Mouse (Mus musculus): ENCODE data around the gene Armt1.
"Not testable (repeated sequence)": the region's sequence is repeated elsewhere in the genome, so short reads cannot be mapped to it uniquely, and the experiment has no call there.

The Armt1 gene

GRCm38 (mm10) chr10:4432123-4432931 is at the start of gene Armt1, which contains the start of gene Rmnd1:
Gene Armt1 (plus strand): TSS chr10:4432467.
Gene Rmnd1 (minus strand): TSS chr10:4432388.
- DNase-seq, result peak; percentile 91

DNA sequence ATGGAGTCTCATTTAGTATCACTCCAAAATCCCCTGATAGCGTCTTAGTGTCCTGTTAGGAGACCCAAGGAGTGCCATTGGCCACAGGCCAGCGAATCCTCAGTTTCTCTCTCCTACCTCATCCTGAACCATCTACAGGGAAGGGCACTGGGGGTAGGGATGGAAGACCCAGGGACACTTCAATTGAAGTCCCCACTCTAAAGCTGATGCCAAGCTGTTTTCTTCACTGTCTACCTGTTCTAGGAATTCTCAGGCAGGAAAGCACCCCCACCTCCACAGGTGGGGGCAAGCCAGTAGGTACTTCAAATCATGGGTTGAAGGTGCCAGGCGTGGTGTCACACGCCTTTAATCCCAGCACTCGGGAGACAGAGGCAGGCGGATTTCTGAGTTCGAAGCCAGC is 48.0 kb upstream of the Armt1 start:
- DNase-seq, result no peak

DNA sequence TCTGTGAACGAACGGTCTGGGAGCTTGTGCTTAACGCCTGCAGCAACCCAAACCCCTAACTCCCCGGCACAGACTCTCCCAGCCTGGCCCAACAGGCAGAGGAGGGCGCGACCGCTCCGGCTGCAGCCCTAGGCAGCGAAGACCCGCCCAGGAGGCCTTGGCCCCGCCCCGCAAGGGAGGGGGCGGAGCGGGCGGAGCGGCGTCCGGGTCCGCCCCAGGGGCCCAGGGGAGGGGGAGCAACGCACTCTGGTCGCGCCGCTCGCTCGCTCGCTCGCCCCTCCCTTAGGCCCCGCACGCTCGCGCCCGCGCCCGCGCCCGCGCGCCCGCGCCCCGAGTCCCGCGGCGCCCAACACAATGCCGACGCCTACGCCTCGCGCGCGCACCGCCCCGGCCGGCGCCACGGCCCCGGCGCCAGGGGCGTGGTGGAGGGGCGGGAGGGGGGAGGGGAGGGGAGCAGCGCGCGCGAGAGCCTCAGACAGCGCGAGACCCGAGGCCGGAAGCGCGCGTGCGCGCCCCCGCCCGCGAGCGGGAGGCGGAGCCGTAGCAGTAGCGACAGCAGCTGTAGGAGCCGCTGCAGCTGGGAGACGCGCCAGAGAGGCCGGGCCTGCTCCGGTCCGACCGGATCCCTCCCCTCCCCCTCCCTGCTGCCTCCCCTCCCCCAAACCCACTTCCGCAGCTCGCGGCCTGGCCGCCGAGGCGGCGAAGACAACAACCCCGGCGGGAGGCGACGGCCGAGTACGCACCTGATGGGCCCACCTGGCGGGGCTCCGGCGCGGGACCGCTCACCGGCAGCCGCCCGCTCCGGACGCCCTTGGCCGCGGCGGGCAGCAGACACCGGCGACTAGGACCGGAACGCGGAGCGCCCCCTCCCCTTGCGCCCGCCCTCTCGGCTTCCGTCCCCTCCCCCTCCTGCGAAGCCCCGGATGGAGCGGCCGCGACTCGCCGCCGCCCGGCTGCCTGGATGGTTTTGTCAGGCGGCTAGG is 45.4 kb upstream of the Armt1 start:
- DNase-seq, result peak; percentile 96

DNA sequence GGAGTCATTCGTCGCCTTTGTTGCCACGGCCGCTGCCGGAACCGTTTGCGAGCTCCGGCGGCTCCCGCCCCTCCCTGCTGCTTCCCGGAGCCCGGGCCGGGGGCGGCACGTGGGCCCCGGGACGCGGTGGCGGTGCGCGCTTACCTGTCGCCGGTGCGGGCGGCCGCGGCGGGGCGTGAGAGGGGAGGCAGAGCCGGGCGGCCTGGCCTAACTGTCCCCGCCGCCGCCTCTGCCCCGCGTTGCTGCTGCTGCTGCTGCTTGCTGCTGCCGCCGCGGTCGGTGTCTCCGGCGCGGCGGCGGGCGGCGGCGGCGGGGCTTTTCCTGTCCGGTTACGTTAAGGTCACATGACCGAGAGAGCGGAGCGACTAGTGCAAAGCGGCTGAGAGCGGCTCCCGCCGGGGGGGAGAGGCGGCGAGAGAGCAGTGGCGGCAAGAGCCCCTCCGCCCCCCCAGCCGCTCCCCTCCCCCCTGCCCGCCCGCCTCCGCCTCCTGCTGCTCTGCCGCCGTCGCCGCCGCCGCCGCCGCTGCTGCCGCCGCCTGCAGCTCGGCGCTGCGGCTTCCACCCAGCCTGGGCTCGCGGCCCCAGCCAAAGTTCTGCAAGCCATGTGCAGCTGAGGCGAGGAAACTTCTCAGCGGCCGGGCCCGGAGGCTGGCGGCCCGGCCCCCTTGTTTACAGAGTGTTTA is 44.4 kb upstream of the Armt1 start, which contains the start of gene Zbtb2:
Gene Zbtb2, minus strand, starts transcription at position 408 of the 683 bp plus-strand sequence.
- peak; percentile 72 for DNase-seq

GRCm38 (mm10) chr10:4388384-4388745 is 43.9 kb upstream of the Armt1 start:
- peak; percentile 51 for DNase-seq

- DNase-seq, result no peak
Observed at GRCm38 (mm10) chr10:4389036-4389435, 43.2 kb upstream of the Armt1 start.

DNA sequence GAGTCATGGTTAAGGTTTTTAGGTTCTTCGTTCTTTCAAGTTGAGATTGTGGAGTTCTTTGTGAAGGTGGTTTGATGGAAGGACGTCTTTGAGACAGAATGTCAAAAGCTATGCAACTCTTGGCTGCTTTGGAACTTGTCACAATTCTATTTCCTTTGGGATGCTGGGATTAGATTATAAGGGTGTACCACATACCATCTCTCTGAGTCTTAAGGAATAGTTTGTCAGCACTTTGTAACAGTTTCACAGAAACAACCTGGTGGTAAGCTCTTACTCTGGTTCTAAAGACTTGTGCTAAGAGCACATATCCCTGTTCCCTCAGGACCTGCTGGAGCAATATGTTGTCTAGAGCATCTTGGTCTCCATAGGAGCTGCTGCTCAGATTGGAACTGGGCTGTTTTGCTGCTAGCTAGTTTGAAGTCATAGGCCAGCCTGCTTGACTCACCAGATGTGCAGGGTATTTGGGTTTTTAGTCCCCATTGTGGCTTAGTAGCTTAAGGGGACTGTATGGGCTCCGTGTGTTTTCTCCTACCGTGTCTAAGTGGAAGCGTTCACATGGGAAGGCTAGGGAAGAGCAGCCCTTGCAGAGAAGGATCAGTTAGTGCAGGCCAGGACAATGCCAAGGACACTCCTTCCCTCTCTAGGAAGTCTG is 42.7 kb upstream of the Armt1 start:
- no peak for DNase-seq

DNA sequence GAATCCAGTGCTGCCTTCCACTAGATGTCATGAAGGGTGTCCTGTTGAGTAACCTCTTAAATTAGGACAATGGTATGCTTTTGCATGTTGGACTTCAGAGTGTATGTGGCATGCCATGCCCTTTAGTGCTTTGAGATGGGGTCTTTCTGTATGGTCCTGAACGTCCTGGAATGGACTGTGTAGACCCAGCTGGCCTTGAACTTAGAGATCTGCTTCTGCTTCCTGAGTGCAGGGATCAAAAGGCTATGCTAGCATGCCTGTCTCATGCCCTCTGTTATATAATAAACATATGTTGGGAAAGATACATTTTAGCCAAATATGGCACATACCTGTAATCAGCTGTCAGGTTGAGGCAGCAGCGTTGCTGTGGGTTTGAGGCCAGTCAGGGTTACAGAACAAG is 41.7 kb upstream of the Armt1 start:
- DNase-seq, result no peak

DNA sequence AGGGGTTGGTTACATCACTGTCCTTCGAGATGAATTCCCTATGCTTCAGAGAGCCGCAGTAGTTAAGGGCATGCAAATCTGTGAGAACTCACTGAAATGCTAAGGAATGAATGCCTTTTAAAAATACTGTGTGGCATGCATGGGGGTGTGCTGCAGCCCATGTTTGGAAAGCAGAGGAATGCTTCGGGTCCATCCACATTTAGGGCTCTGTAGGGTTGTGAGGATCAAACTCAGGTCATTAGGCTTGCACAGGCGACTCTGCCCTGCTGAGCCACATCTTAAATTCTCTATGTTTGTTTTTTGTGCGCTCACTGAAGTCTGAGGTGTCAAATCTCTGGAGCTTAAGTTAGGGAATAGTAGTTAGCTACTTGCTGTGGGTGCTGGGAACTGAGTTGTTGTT is 41.2 kb upstream of the Armt1 start:
- DNase-seq, result no peak

DNA sequence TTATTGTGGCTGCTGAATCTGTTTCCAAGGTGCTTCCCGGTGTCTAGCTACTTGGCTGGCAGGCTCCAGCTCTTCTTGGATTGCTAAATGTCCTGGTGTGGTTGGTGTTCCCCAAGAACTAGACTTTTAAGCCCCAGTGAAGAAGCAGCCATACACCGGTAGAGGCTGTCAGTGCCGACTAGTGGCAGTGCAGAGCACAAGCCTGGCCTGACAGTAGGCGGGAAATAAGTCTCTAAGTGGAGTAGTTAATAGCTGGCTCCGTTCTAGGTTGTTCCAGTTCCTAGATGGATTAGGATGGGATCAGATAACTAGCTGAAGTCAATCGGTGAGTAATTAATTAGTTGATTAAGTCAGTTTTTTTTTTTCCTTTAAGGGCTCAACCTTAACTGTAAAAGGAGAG is 40.4 kb upstream of the Armt1 start:
- peak; percentile 47 for DNase-seq

DNA sequence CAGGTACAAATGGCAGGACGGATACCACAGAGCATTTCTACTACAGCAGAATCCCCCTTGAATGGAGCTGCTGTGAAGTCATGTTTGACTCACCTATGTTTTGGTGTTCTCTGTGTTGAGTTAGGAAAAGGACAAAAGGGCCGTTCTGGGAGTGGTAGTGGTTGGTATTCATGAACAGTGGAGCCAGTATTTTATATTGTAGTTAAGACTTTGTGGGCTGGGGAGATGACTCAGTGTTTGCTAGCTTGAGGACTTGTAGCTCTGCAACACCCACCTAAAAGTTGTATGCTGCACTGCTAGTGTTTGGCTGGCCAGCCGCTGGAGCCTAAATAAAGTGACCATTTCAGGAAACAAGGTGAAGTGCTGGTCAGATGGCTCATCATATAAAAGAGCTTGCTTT is 36.9 kb upstream of the Armt1 start:
- DNase-seq, result no peak

GRCm38 (mm10) chr10:4398058-4398457 is 34.2 kb upstream of the Armt1 start:
- DNase-seq, result no peak

DNA sequence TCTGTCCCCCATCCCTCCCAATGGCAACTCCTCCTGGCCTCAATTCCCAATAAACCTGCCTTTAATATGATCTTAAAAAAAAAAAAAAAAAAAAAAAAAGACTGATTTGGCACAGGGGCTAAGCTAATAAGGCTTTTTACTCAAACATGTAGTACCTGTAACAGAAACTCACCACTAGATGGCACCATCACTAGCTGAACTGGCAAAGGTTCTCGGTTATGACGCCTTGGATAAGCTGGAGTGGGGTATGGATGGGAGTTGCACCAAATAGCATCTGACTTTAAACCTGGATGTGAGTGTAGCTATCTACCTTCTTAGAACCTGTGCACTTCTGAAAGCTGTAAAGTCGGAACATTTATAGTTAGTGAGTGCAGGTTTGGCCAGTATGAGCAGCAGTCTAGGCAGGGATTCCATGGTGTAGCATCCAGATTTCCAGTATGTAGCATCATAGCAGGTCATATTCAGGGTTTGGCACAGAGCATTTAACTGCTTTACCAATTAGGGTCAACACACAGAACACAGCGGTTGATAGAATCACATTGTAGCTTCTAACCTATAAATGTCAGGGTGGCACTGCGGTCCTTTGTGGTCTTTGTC is 27.3 kb upstream of the Armt1 start:
- no peak for DNase-seq

GRCm38 (mm10) chr10:4405511-4405910 is 26.8 kb upstream of the Armt1 start:
- DNase-seq, result no peak

GRCm38 (mm10) chr10:4407191-4407590 is 25.1 kb upstream of the Armt1 start:
- DNase-seq, result no peak

DNA sequence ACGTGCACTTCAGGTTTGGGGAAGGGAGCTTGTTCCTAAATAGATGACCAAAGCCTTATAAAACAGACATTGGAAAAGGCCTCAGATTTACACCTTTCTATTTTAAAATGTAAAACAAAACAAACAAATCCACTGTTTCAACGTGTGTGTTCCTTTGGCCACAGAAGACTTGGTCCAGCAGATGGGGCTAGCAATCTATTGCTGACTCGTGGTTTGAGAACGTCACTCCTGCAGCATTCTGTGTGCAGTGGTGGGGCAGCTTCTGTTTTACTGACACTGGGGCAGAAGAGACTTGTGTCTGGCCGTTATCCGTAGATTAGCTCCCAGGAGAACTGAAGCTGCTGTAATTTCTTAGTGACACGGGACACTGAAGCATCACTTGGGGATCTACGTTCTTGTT is 7.0 kb upstream of the Armt1 start:
- no peak for DNase-seq

- no peak for DNase-seq
Observed at GRCm38 (mm10) chr10:4430399-4430798, 1.9 kb upstream of the Armt1 start.

GRCm38 (mm10) chr10:4430826-4431225 is 1.4 kb upstream of the Armt1 start:
- DNase-seq, result peak; percentile 53

DNA sequence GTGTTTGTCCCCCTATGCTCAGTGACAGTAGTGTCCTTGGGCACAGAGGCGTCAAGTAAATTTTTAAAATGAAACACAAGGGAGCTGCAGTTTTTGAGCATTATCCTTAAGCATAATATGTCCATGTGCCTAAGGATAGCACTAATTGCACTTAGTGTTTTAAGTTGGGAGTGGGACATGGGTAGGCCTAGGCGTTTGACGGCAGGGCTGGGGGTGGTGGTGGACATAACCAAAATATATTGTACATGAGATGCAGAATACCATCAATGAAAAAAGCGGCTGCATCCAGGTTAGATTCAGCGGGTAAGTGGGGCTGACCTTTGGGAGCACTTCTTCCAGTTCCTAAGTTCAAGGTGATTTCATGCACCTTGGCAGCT is 533 bp upstream of the Armt1 start:
- no peak for DNase-seq

GRCm38 (mm10) chr10:4432996-4433755 is 909 bp downstream of the Armt1 start:
- DNase-seq, result peak; percentile 15

DNA sequence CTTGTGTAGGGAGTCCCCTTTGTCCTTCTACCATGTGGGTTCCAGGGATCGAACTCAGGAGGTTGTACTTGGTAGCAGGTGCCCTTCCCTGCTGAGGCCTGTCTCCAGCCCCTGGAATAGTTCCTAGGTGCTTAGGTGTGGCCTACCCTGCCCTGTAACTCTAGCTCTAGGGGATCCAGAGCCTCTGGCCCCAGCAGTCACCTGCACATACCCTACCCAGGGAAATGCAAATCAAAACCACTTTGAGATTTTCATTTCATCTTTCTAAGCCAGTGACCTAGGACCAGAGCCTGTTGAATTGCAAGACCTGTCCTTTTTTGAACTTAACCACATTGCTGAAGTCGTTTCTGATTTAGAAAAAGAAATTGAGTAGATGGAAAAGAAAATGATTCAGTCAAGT is 1.6 kb downstream of the Armt1 start:
- not testable (repeated sequence) for DNase-seq

Data from kidney, adult 11 months (tissue).